Mouse (Mus musculus) ovary, postnatal 14 days (tissue): Measurements from ENCODE around the gene Tbcd.

Experiments
- DNase-seq: peaks from one replicate; pipeline ENCODE4 v3.0.0; 2022; ENCODE audit warnings: low spot score

Tbcd gene

DNA sequence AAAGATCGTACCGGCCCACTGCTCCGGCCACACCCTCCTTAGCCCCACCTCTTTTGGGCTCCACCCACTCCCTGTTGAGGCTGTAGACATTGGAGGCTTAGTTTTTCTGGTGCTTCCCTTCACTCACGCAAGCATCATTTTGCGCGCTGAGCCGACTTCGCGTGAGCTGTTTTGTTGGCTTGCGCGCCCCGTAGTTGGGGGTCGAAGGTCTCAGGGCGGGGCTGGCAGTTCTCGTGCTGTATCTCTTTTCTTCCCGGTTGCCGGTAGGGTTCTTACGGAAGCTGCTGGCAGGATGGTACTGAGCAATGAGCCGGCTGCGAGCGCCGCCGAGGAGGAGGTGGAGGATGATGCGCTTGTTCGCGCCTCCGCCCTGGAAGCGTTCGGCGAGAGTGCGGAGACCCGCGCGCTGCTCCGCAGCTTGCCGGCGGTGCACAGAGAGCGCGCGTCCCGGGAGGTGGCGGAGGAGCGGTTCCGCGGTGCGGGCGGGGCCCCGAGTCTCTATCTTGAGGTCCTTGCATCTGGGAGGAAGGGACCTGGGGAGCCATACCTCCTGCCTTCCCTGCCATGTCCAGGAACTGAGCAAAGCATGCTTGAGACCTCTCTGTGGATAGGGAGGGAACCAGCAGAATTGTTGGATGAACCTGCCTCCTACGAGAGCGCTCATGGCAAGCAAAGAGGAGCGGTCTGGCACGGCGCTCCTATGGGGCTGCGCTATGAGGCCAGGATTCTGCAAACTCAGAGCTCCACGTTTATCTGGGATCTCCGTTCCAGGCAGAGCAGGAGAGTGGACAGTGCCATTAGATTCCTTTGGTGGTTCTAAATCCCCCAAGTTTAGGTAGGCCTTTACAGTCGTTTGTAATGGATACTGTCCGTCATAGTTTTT lies at the start of gene Tbcd:
Tbcd (plus strand) TSS at position 197 of the 883 bp plus-strand sequence.
- DNase-seq: peak; percentile 97

DNA sequence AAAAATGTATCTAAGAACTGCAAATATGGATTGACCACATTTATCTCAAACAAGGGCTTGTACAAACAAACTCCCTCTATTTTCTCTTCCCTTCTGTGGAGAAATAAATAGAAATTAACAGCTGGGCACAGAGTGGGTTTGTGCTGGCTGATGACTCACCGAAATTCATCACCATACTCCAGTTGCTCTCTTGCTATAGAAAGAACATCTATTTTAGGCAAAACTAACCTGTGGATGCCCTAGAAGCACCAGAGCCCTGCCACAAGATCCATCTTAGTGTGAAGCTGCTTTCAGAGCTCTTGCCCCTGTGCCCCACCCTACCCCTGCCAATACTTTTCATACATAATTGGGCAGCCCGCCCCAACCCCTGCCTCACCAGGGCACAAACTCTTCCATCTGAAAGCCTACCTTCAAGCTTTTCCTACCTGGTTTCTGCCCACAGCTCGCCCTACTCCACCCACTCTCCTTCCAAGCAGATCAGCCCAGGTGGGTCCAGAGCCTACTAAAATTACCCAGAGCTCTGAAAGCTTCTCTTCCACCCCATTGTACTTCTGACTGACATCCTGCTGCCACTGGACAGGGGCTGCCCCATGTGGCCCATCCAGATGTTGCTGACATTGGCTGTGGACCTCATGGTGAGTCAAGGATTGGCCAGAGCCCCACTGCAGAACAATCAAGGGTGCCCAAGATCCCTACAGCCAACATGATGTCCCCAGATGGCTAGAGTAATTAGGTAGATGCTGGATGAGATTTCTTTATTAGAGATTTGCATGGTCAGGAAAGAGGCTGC lies 44.2 kb upstream of the Tbcd start:
- no peak for DNase-seq

- DNase-seq: no peak
Observed at GRCm38 (mm10) chr11:121414762-121415161, 37.0 kb upstream of the Tbcd start.

DNA sequence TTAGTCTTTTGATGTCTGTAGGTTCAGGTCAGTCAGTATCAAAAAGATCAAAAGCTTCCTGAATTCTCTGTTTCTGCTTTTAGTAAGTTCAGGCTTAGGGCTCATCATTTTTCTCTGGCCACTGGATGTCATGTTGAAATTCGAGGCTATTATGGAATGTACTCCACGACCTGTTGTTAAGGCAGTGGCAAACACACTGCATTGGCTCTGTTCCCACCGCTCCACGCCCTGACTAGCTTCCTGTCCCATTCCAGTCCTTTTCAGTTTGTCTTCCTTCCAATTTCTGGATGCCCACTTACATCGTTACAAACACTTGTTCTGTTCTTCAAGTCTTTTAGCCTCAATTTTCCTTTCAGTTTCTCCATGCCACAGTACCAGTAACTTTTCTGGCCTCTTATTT lies 36.4 kb upstream of the Tbcd start:
- no peak for DNase-seq

DNA sequence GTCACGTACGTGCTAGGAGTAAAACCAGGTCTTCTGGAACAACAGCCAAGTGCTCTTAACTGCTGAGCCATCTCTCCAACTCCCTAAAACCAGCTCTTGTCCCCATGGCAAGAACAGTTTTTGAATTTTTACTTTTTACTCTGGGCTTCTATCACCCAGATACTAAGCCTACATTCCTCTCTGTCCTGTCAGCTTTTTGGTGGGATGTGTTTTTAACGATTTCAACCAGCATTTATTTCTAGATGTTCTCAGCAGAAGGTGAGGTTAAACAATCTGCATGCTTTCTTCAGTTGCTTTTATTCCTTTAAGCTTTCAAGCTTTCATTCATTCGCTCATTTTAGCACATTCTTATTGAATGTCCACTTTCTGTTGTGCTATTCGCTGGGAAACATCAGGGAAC lies 33.8 kb upstream of the Tbcd start:
- DNase-seq: no peak

GRCm38 (mm10) chr11:121418932-121419331 lies 32.8 kb upstream of the Tbcd start:
- no peak for DNase-seq

- no peak for DNase-seq
Observed at GRCm38 (mm10) chr11:121420379-121420778, 31.4 kb upstream of the Tbcd start.

- peak; percentile 98 for DNase-seq
Observed at GRCm38 (mm10) chr11:121420830-121421552, 30.8 kb upstream of the Tbcd start, which contains the start of gene Fn3krp. Gene Fn3krp (plus strand): TSS chr11:121421401.

- no peak for DNase-seq
Observed at GRCm38 (mm10) chr11:121421553-121422173, 30.1 kb upstream of the Tbcd start.

GRCm38 (mm10) chr11:121433397-121433796 lies 18.4 kb upstream of the Tbcd start:
- no peak for DNase-seq

GRCm38 (mm10) chr11:121434156-121435155 lies 17.3 kb upstream of the Tbcd start, which contains the start of gene Fn3k:
Gene Fn3k (plus strand): TSS chr11:121434913.
- peak; percentile 61 for DNase-seq

DNA sequence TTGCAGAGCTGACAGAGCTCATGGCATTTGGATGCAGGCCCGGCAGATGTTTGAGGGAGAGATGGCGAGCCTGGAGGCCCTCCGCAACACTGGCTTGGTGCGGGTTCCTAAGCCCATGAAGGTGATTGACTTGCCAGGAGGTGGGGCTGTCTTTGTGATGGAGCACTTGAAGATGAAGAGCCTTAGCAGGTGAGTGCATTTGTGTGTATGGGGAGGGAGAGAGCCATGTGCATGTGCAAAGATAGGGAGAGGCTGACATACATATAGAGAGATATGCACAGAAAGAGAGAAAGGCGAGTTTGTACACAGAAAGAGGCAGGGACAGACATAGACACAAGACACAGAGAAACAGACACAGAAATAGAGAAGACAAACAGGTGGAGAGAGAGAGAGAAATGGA lies 14.5 kb upstream of the Tbcd start:
- DNase-seq: no peak

GRCm38 (mm10) chr11:121439686-121440292 lies 12.0 kb upstream of the Tbcd start:
- DNase-seq: no peak

- no peak for DNase-seq
Observed at GRCm38 (mm10) chr11:121441653-121442052, 10.1 kb upstream of the Tbcd start.

DNA sequence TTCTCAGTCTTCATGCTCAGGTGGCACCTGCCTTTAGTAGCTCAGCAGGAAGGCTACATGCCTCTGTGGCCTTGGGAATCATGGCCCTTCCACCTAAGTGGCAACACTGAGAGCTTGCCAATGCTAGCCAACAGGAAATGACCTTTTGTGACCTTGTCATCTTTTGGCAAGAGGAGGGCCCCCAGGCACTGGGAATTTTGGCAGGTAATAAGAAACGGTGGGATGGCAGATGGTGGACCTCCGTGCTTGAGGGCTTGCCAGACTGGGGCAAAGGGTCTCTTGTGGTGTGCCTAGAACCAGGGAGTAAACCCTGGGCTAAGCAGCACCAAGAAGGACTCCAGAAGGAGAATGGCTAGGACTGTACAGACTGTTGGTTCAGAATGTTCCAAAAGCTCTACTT lies 9.7 kb upstream of the Tbcd start:
- no peak for DNase-seq

- no peak for DNase-seq
Observed at GRCm38 (mm10) chr11:121451216-121451726, 478 bp upstream of the Tbcd start.

DNA sequence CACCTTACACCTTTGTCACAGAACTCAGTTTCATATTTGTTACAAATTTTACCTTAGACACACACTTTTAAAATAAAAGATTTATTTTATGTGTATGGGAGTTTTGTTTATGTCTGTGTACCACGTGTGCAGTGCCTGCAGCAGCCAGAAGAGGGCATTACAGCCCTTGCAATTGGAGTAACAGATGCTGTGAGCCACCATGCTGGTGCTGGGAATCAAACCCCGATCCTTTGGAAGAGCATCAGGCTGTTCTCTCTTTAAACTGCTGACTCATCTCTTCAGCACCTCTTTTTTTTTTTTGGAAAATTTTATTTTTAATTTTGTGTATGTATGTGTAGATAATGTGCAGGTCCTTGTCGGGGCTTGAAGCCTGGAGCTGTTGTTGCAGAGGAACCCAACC lies 6.1 kb downstream of the Tbcd start:
- DNase-seq: no peak

- no peak for DNase-seq
Observed at GRCm38 (mm10) chr11:121467408-121467807, 15.7 kb downstream of the Tbcd start.

DNA sequence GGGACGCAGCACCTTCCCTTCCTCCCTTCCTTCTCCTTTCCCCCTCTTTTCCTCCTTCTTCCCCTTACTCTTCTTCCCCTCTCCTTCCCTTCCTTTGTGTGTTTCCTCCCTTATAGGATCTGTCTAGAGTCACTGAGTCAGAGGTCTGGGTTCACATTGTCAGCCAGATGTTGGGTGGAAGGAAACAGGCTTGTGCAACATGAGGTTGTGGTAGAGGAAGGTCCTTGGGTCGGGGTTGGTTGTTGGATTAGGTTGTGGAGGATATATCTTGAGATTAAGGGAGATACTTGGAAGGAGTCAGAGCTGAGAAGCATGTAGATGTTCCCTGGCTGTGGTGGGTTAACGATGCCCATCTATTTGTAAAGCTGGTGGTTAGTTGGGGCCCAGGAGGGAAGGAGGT lies 23.1 kb downstream of the Tbcd start:
- no peak for DNase-seq
